Mouse (Mus musculus): ENCODE data around the gene Dll1.

GRCm38 (mm10) chr17:15378413-15379109 lies 1.9 kb upstream of the Dll1 start:
- TF ChIP-seq POLR2A (IDR thresholded peaks at IDR 0.05; ENCODE audit: extremely low read depth, insufficient read depth, low read length) (no peak), CTCF (IDR thresholded peaks at IDR 0.05; ENCODE audit: extremely low read depth, insufficient read depth, low read length) (no peak)
